Mouse (Mus musculus): ENCODE measurements at regions not wholly inside any gene's neighbourhood (a gene's known extent, or its start where the extent isn't known, plus 50 kb on each side); places are given as distances from the start of the nearest gene placed in this dataset.

- no peak for DNase-seq
Observed at GRCm38 (mm10) chr3:63638572-63638971, 154.9 kb upstream of the Gm34302 start.

- no peak for DNase-seq
Observed at GRCm38 (mm10) chr3:63637913-63638312, 154.2 kb upstream of the Gm34302 start.

GRCm38 (mm10) chr3:63627724-63628123 lies 144.0 kb upstream of the Gm34302 start:
- DNase-seq: no peak

- peak; percentile 12 to 16 for DNase-seq
Observed at GRCm38 (mm10) chr3:63616127-63616526, 132.4 kb upstream of the Gm34302 start.

GRCm38 (mm10) chr3:63613652-63614051 lies 130.0 kb upstream of the Gm34302 start:
- no peak for DNase-seq

GRCm38 (mm10) chr3:63612767-63613363 lies 129.2 kb upstream of the Gm34302 start:
- DNase-seq: no peak

- DNase-seq: peak; percentile 11 to 35
Observed at GRCm38 (mm10) chr3:63610113-63610919, 126.6 kb upstream of the Gm34302 start.

GRCm38 (mm10) chr3:63609454-63610112 lies 125.9 kb upstream of the Gm34302 start:
- DNase-seq: peak; percentile 25 to 46

- DNase-seq: no peak
Observed at GRCm38 (mm10) chr3:63582717-63583696, 99.3 kb upstream of the Gm34302 start.

GRCm38 (mm10) chr3:63582180-63582579 lies 98.5 kb upstream of the Gm34302 start:
- DNase-seq: no peak

GRCm38 (mm10) chr3:63570607-63571353 lies 87.1 kb upstream of the Gm34302 start:
- DNase-seq: peak; percentile 88 to 89

GRCm38 (mm10) chr3:63570082-63570481 lies 86.4 kb upstream of the Gm34302 start:
- DNase-seq: no peak

GRCm38 (mm10) chr3:63569004-63569596 lies 85.4 kb upstream of the Gm34302 start:
- DNase-seq: no peak

- no peak for DNase-seq
Observed at GRCm38 (mm10) chr3:63567726-63568125, 84.0 kb upstream of the Gm34302 start.

GRCm38 (mm10) chr3:63563057-63563456 lies 79.4 kb upstream of the Gm34302 start:
- no peak for DNase-seq

- DNase-seq: no peak
Observed at GRCm38 (mm10) chr3:63562532-63562931, 78.9 kb upstream of the Gm34302 start.

- peak; percentile 38 to 60 for DNase-seq
Observed at GRCm38 (mm10) chr3:63560745-63561151, 77.1 kb upstream of the Gm34302 start.

GRCm38 (mm10) chr3:63556741-63557140 lies 73.1 kb upstream of the Gm34302 start:
- DNase-seq: no peak

GRCm38 (mm10) chr3:63554872-63555271 lies 71.2 kb upstream of the Gm34302 start:
- DNase-seq: no peak

- DNase-seq: no peak
Observed at GRCm38 (mm10) chr3:63553426-63553825, 69.7 kb upstream of the Gm34302 start.

GRCm38 (mm10) chr3:63551661-63552060 lies 68.0 kb upstream of the Gm34302 start:
- no peak for DNase-seq
